Comparison of ENCODE assay signal across 9 mouse cellular contexts in genomic region chr11:84958271-84958630, GRCm38 (mm10). TPM values are rescaled to one million over a fixed set of nuclear protein-coding genes. Genes with fewer than 3 reads are reported as not detected.
DNase-seq lines count a peak whose midpoint lies in the region; ATAC-seq lines count a peak whose summit lies in the region.
"Had no signal": no experiment of that assay in that cellular context is flagged by ENCODE, and none has a peak within 500 bp of the region (broad histone marks: within the 10 kb centered on the region; RNA-seq: fewer than 3 reads in every experiment).

No protein-coding gene starts in this region.

- no peaks in the 10 kb centered on the region for H3K36me3 ChIP-seq in heart, embryonic 15.5 days
- no peaks in the 10 kb centered on the region for H3K36me3 ChIP-seq in embryonic facial prominence, embryonic 13.5 days
- no peaks in the 10 kb centered on the region for H3K36me3 ChIP-seq in intestine, embryonic 16.5 days (ENCODE audit: control insufficient read depth, insufficient read depth, low read length)
- no peaks in the 10 kb centered on the region for H3K36me3 ChIP-seq in midbrain, embryonic 10.5 days
- H3K36me3 ChIP-seq: G1E had no signal

- H3K4me3 ChIP-seq in heart, embryonic 15.5 days, result peak overlapping the region; percentile 40
- peak overlapping the region; percentile 31 for H3K4me3 ChIP-seq in embryonic facial prominence, embryonic 13.5 days
- H3K4me3 ChIP-seq in intestine, embryonic 16.5 days (ENCODE audit: low read length), result peak overlapping the region; percentile 33; the same call in 1 of the 2 replicates
- peak overlapping the region; percentile 56 for H3K4me3 ChIP-seq in midbrain, embryonic 10.5 days

- DNase-seq in heart, adult 9 months (ENCODE audit: low spot score in 2 of 2), result no peak
- peak; percentile 27 for DNase-seq in midbrain, embryonic 10.5 days (ENCODE audit: low spot score)
- no peak for DNase-seq in layer of hippocampus, adult 18-20 months (ENCODE audit: low spot score in 2 of 2)
- no peak for DNase-seq in adrenal gland, postnatal 36 days

- 4% methylated on average over 11 of the region's 11 CpGs for WGBS in heart, embryonic 15.5 days
- 1% methylated on average over 11 of the region's 11 CpGs for WGBS in embryonic facial prominence, embryonic 13.5 days
- WGBS in intestine, embryonic 16.5 days, result 3% methylated on average over 11 of the region's 11 CpGs
- 2% methylated on average over 11 of the region's 11 CpGs for WGBS in midbrain, embryonic 10.5 days

- no peak overlapping the region for H3K9ac ChIP-seq in heart, embryonic 15.5 days
- peak overlapping the region; percentile 46 for H3K9ac ChIP-seq in embryonic facial prominence, embryonic 13.5 days
- H3K9ac ChIP-seq in intestine, embryonic 16.5 days (ENCODE audit: low read depth, low read length), result no peak overlapping the region

- peaks cover 29% of the 10 kb centered on the region for H3K4me1 ChIP-seq in heart, embryonic 15.5 days (replicated peaks)
- H3K4me1 ChIP-seq in embryonic facial prominence, embryonic 13.5 days, result peaks cover 11% of the 10 kb centered on the region
- peaks cover 13% of the 10 kb centered on the region for H3K4me1 ChIP-seq in intestine, embryonic 16.5 days (ENCODE audit: control insufficient read depth, insufficient read depth, low read length)
- peaks cover 51% of the 10 kb centered on the region for H3K4me1 ChIP-seq in midbrain, embryonic 10.5 days

- H3K27me3 ChIP-seq in heart, embryonic 15.5 days, result peaks cover 45% of the 10 kb centered on the region
- H3K27me3 ChIP-seq in embryonic facial prominence, embryonic 13.5 days, result peaks cover 60% of the 10 kb centered on the region
- peaks cover 35% of the 10 kb centered on the region for H3K27me3 ChIP-seq in intestine, embryonic 16.5 days (replicated peaks; ENCODE audit: control insufficient read depth, insufficient read depth, low read length)
- peaks cover 53% of the 10 kb centered on the region for H3K27me3 ChIP-seq in midbrain, embryonic 10.5 days (ENCODE audit: low read depth, poor library complexity, severe bottlenecking)

- ATAC-seq in heart, embryonic 15.5 days (replicated peaks; ENCODE audit: insufficient number of reproducible peaks, insufficient read depth, low FRiP score, low read depth), result no peak
- no peak for ATAC-seq in embryonic facial prominence, embryonic 13.5 days (ENCODE audit: insufficient number of reproducible peaks, insufficient read depth, low FRiP score, low TSS enrichment, low read depth)
- no peak for ATAC-seq in intestine, embryonic 16.5 days
- ATAC-seq in erythroblast, adult 5-6 weeks (replicated peaks; ENCODE audit: low FRiP score, poor library complexity, severe bottlenecking), result no peak

- no peaks in the 10 kb centered on the region for H3K9me3 ChIP-seq in heart, embryonic 15.5 days (replicated peaks)
- H3K9me3 ChIP-seq in embryonic facial prominence, embryonic 13.5 days, result no peaks in the 10 kb centered on the region
- no peaks in the 10 kb centered on the region for H3K9me3 ChIP-seq in intestine, embryonic 16.5 days (ENCODE audit: control insufficient read depth, low read length)
- H3K9me3 ChIP-seq in midbrain, embryonic 10.5 days (replicated peaks), result no peaks in the 10 kb centered on the region
- H3K9me3 ChIP-seq: G1E had no signal

- peak overlapping the region; percentile 61 for H3K4me2 ChIP-seq in heart, embryonic 15.5 days
- H3K4me2 ChIP-seq in embryonic facial prominence, embryonic 13.5 days, result peak overlapping the region; percentile 56
- peak overlapping the region; percentile 49 for H3K4me2 ChIP-seq in intestine, embryonic 16.5 days (ENCODE audit: low read depth, low read length)

- no peak overlapping the region for H3K27ac ChIP-seq in heart, embryonic 15.5 days
- H3K27ac ChIP-seq in embryonic facial prominence, embryonic 13.5 days, result no peak overlapping the region
- no peak overlapping the region for H3K27ac ChIP-seq in intestine, embryonic 16.5 days (ENCODE audit: low read length)
- no peak overlapping the region; the same call in 1 of the 2 replicates for H3K27ac ChIP-seq in midbrain, embryonic 10.5 days (replicated peaks)

RNA-seq across cellular contexts. Expression of gene Car4, which starts 0.7 kb away (rescaled TPM):
- polyA plus RNA-seq in heart, embryonic 15.5 days (2015; fragmentation: Nextera tagmentation; extraction: Ambion mirVana), result 0.60 and 0.90 TPM in 2 replicates
- 0.40 TPM in 1 of 2 replicates, not detected in the other for polyA plus RNA-seq in embryonic facial prominence, embryonic 13.5 days (2015; fragmentation: Nextera tagmentation; extraction: Ambion mirVana)
- polyA plus RNA-seq in intestine, embryonic 16.5 days (2015; fragmentation: Nextera tagmentation; extraction: Ambion mirVana), result 0.15 and 0.32 TPM in 2 replicates
- 9.3 and 16.8 TPM in 2 replicates for polyA plus RNA-seq in midbrain, embryonic 10.5 days (2016; fragmentation: Nextera tagmentation; extraction: Ambion mirVana)
- not detected in 2 replicates for total RNA-seq in erythroblast, adult 5-6 weeks (2015; ENCODE audit: low replicate concordance)
- not detected in 2 replicates for total RNA-seq in erythroblast, adult 5-6 weeks (2017; ENCODE audit: low replicate concordance)
- 10 to 100 TPM; 65.3 to 71.2 TPM for total RNA-seq in layer of hippocampus, adult 18-20 months (2021)
- 10 to 100 TPM in 1 of 2 experiments, 1 to 10 TPM in 1; 7.3 to 11.7 TPM for total RNA-seq in adrenal gland, postnatal 36 days (2021)
- total RNA-seq: G1E had no signal
- polyA plus RNA-seq: G1E had no signal

RNA-seq across cellular contexts. Expression of gene Znhit3, which starts 42.1 kb away (rescaled TPM):
- polyA plus RNA-seq in heart, embryonic 15.5 days (2015; fragmentation: Nextera tagmentation; extraction: Ambion mirVana), result 31.4 and 36.2 TPM in 2 replicates
- 58.7 and 69.0 TPM in 2 replicates for polyA plus RNA-seq in embryonic facial prominence, embryonic 13.5 days (2015; fragmentation: Nextera tagmentation; extraction: Ambion mirVana)
- 43.6 and 49.6 TPM in 2 replicates for polyA plus RNA-seq in intestine, embryonic 16.5 days (2015; fragmentation: Nextera tagmentation; extraction: Ambion mirVana)
- 80.5 and 91.7 TPM in 2 replicates for polyA plus RNA-seq in midbrain, embryonic 10.5 days (2016; fragmentation: Nextera tagmentation; extraction: Ambion mirVana)
- total RNA-seq in erythroblast, adult 5-6 weeks (2015; ENCODE audit: low replicate concordance), result 1.5 and 6.5 TPM in 2 replicates
- 3.7 and 9.1 TPM in 2 replicates for total RNA-seq in erythroblast, adult 5-6 weeks (2017; ENCODE audit: low replicate concordance)
- total RNA-seq in layer of hippocampus, adult 18-20 months (2021), result 10 to 100 TPM; 29.3 to 30.0 TPM
- total RNA-seq in adrenal gland, postnatal 36 days (2021), result 10 to 100 TPM; 12.0 to 15.3 TPM
